14 mouse cellular contexts compared by ENCODE assay signal in genomic region chr4:65807341-65807740, GRCm38 (mm10).
"Had no signal": no experiment of that assay in that cellular context is flagged by ENCODE, and none has a peak within 500 bp of the region (broad histone marks: within the 10 kb centered on the region; RNA-seq: fewer than 3 reads in every experiment).

No protein-coding gene starts in this region.

- ATAC-seq: liver, postnatal 0 days; midbrain, embryonic 16.5 days had no signal

- H3K4me2 ChIP-seq: limb, embryonic 12.5 days; liver, embryonic 13.5 days; lung, embryonic 15.5 days; midbrain, embryonic 12.5 days had no signal

- DNase-seq: kidney, postnatal 25 days; liver; liver, embryonic 13.5 days; liver, postnatal 0 days; lung, postnatal 14 days; right cerebral cortex, postnatal 14 days; thymus, postnatal 4 days had no signal

- H3K9ac ChIP-seq: limb, embryonic 12.5 days; liver, embryonic 13.5 days; liver, postnatal 0 days; lung, embryonic 15.5 days; midbrain, embryonic 12.5 days had no signal

- H3K4me1 ChIP-seq: limb, embryonic 12.5 days; liver, embryonic 13.5 days; lung, embryonic 15.5 days; megakaryocyte, embryonic 14.5 days had no signal

- H3K27ac ChIP-seq: limb, embryonic 12.5 days; liver, embryonic 13.5 days; lung, embryonic 15.5 days; macrophage; midbrain, embryonic 12.5 days; stomach, postnatal 0 days had no signal

- H3K36me3 ChIP-seq: limb, embryonic 12.5 days; liver, embryonic 13.5 days; lung, embryonic 15.5 days; midbrain, embryonic 12.5 days had no signal

- H3K9me3 ChIP-seq: limb, embryonic 12.5 days; liver, embryonic 13.5 days; lung, embryonic 15.5 days; megakaryocyte, embryonic 14.5 days; midbrain, embryonic 12.5 days had no signal

- H3K4me3 ChIP-seq: limb, embryonic 12.5 days; liver, embryonic 13.5 days; lung, embryonic 15.5 days; megakaryocyte, embryonic 14.5 days; midbrain, embryonic 12.5 days had no signal

- H3K27me3 ChIP-seq: limb, embryonic 12.5 days; liver, embryonic 13.5 days; lung, embryonic 15.5 days; megakaryocyte, embryonic 14.5 days; midbrain, embryonic 12.5 days had no signal
